ENCODE assay signal across 13 mouse cellular contexts in genomic region chr3:89492701-89493151, GRCm38 (mm10). TPM values are rescaled to one million over a fixed set of nuclear protein-coding genes. Genes with fewer than 3 reads are reported as not detected.
DNase-seq lines count a peak whose midpoint lies in the region; ATAC-seq lines count a peak whose summit lies in the region.
"Had no signal": no experiment of that assay in that cellular context is flagged by ENCODE, and none has a peak within 500 bp of the region (broad histone marks: within the 10 kb centered on the region; RNA-seq: fewer than 3 reads in every experiment).

No protein-coding gene starts in this region.

- no peak for ATAC-seq in hindbrain, embryonic 13.5 days (ENCODE audit: low FRiP score)
- ATAC-seq: forebrain, postnatal 0 days had no signal

- no peak overlapping the region for H3K9ac ChIP-seq in hindbrain, embryonic 13.5 days
- H3K9ac ChIP-seq: forebrain, postnatal 0 days; heart, embryonic 12.5 days; hindbrain, embryonic 14.5 days; neural tube, embryonic 13.5 days had no signal

- WGBS in embryonic facial prominence, embryonic 10.5 days, result 53% methylated on average over 8 of the region's 8 CpGs
- WGBS in hindbrain, embryonic 13.5 days, result 44% methylated on average over 8 of the region's 8 CpGs

- no peaks in the 10 kb centered on the region for H3K36me3 ChIP-seq in embryonic facial prominence, embryonic 10.5 days (replicated peaks)
- H3K36me3 ChIP-seq in hindbrain, embryonic 13.5 days, result no peaks in the 10 kb centered on the region
- H3K36me3 ChIP-seq: heart, embryonic 12.5 days; neural tube, embryonic 13.5 days had no signal

- H3K4me2 ChIP-seq in hindbrain, embryonic 13.5 days, result no peak overlapping the region
- H3K4me2 ChIP-seq: heart, embryonic 12.5 days; hindbrain, embryonic 14.5 days; neural tube, embryonic 13.5 days had no signal

- H3K4me3 ChIP-seq in embryonic facial prominence, embryonic 10.5 days, result no peak overlapping the region
- H3K4me3 ChIP-seq in hindbrain, embryonic 13.5 days, result no peak overlapping the region
- H3K4me3 ChIP-seq: heart, embryonic 12.5 days; neural tube, embryonic 13.5 days had no signal

- peak overlapping the region; percentile 12; the same call in 1 of the 2 replicates for H3K27ac ChIP-seq in embryonic facial prominence, embryonic 10.5 days (replicated peaks)
- no peak overlapping the region for H3K27ac ChIP-seq in hindbrain, embryonic 13.5 days
- H3K27ac ChIP-seq: hindbrain, embryonic 14.5 days; neural tube, embryonic 13.5 days had no signal

- peaks cover 11% of the 10 kb centered on the region for H3K4me1 ChIP-seq in embryonic facial prominence, embryonic 10.5 days
- H3K4me1 ChIP-seq in hindbrain, embryonic 13.5 days (replicated peaks), result peaks cover 9% of the 10 kb centered on the region

- 0 out of 2 replicates have a peak, but pooled peaks cover 3% of the 10 kb centered on the region for H3K9me3 ChIP-seq in embryonic facial prominence, embryonic 10.5 days
- no peaks in the 10 kb centered on the region for H3K9me3 ChIP-seq in hindbrain, embryonic 13.5 days
- H3K9me3 ChIP-seq: neural tube, embryonic 13.5 days had no signal

- H3K27me3 ChIP-seq in embryonic facial prominence, embryonic 10.5 days (replicated peaks; ENCODE audit: low read depth, poor library complexity, severe bottlenecking), result no peaks in the 10 kb centered on the region
- 0 out of 2 replicates have a peak, but pooled peaks cover 5% of the 10 kb centered on the region for H3K27me3 ChIP-seq in hindbrain, embryonic 13.5 days

- peak; percentile 32 for DNase-seq in embryonic facial prominence, embryonic 10.5 days (ENCODE audit: low spot score)
- DNase-seq in kidney, adult 11 months, result peak; percentile 87
- peak; percentile 64 to 80 for DNase-seq in kidney, postnatal 4 days
- peak; percentile 26 for DNase-seq in lung, postnatal 14 days
- DNase-seq in c-Kit-positive CD71-positive TER-119-positive erythroid progenitor cells, embryonic 14.5 days (ENCODE audit: low spot score), result no peak
- no peak for DNase-seq in thymus, adult 18-20 months
- DNase-seq: forebrain, postnatal 0 days; layer of hippocampus, adult 9-11 months; right cerebral cortex, adult 18-20 months had no signal

RNA-seq across cellular contexts. Expression of gene Kcnn3, which starts 27.2 kb away (rescaled TPM):
- polyA plus RNA-seq in embryonic facial prominence, embryonic 10.5 days (2016; fragmentation: Nextera tagmentation; extraction: Ambion mirVana), result 0.62 and 0.88 TPM in 2 replicates
- polyA plus RNA-seq in hindbrain, embryonic 13.5 days (2015; fragmentation: Nextera tagmentation; extraction: Ambion mirVana), result 5.1 and 6.6 TPM in 2 replicates

RNA-seq across cellular contexts. Expression of gene Pmvk, which starts 38.4 kb away (rescaled TPM):
- 66.4 and 67.6 TPM in 2 replicates for polyA plus RNA-seq in embryonic facial prominence, embryonic 10.5 days (2016; fragmentation: Nextera tagmentation; extraction: Ambion mirVana)
- polyA plus RNA-seq in hindbrain, embryonic 13.5 days (2015; fragmentation: Nextera tagmentation; extraction: Ambion mirVana), result 101 and 105 TPM in 2 replicates

RNA-seq across cellular contexts. Expression of gene Pbxip1, which starts 56.2 kb away (rescaled TPM):
- polyA plus RNA-seq in embryonic facial prominence, embryonic 10.5 days (2016; fragmentation: Nextera tagmentation; extraction: Ambion mirVana), result 17.5 and 20.1 TPM in 2 replicates
- polyA plus RNA-seq in hindbrain, embryonic 13.5 days (2015; fragmentation: Nextera tagmentation; extraction: Ambion mirVana), result 19.4 and 20.4 TPM in 2 replicates

Comparison
In these comparisons a context has a peak if more than half of its experiments do, and no peak if none do; other contexts are left out.
1. DNase-seq: peak in embryonic facial prominence, embryonic 10.5 days (single experiment), kidney, adult 11 months (single experiment), kidney, postnatal 4 days (2 of 2) and lung, postnatal 14 days (single experiment); none in c-Kit-positive CD71-positive TER-119-positive erythroid progenitor cells, embryonic 14.5 days (single experiment) and thymus, adult 18-20 months (0 of 2).